Mouse (Mus musculus) embryonic facial prominence, embryonic 12.5 days (tissue): ENCODE data around the gene Trim30b. TPM values are rescaled to one million over a fixed set of nuclear protein-coding genes. Genes with fewer than 3 reads are reported as not detected.
"Not testable (repeated sequence)": the region's sequence is repeated elsewhere in the genome, so short reads cannot be mapped to it uniquely, and the experiment has no call there.

Experiments used
- ATAC-seq: fragments of 200-750 bp; cut with Nextera tagmentation; 2 replicates; pipeline ENCODE4 v1.8.0; 2017; ENCODE audit not compliant: insufficient number of reproducible peaks, insufficient read depth, low FRiP score, low TSS enrichment
- H3K27ac ChIP-seq: fragments of 300-500 bp; sonication (generic); 2 replicates; pipeline ENCODE4 v1.5.1; 2016; ENCODE audit warnings: mild to moderate bottlenecking
- H3K27me3 ChIP-seq: fragments of 300-500 bp; sonication (generic); 2 replicates; pipeline ENCODE4 v1.6.1; 2016; ENCODE audit warnings: mild to moderate bottlenecking, moderate library complexity
- H3K36me3 ChIP-seq: fragments of 300-500 bp; sonication (generic); 2 replicates; pipeline ENCODE4 v1.6.1; 2016; ENCODE audit warnings: mild to moderate bottlenecking
- H3K4me1 ChIP-seq: fragments of 300-500 bp; sonication (generic); 2 replicates; pipeline ENCODE4 v1.6.1; 2016
- H3K4me2 ChIP-seq: fragments of 300-500 bp; sonication (generic); replicated peaks from 2 replicates; pipeline ENCODE4 v1.6.1; 2016; ENCODE audit warnings: mild to moderate bottlenecking, moderate library complexity
- H3K4me3 ChIP-seq: fragments of 300-500 bp; sonication (generic); 2 replicates; pipeline ENCODE4 v1.5.1; 2016; ENCODE audit warnings: mild to moderate bottlenecking
- H3K9ac ChIP-seq: fragments of 300-500 bp; sonication (generic); 2 replicates; pipeline ENCODE4 v1.6.1; 2016; ENCODE audit warnings: mild to moderate bottlenecking, moderate library complexity
- H3K9me3 ChIP-seq: fragments of 300-500 bp; sonication (generic); 2 replicates; pipeline ENCODE4 v1.6.1; 2016; ENCODE audit warnings: mild to moderate bottlenecking, moderate library complexity
- WGBS: fragments of 180-500 bp; shearing (Covaris S2); methylation state at CpG from one replicate; pipeline ENCODE4 v1.1.7; 2016; 5-methylcytosine and 5-hydroxymethylcytosine counted together
- polyA plus RNA-seq: library from polyadenylated mRNA; unstranded; fragments of >200 nt; fragmentation: Nextera tagmentation; extraction: Ambion mirVana; gene quantifications from 2 replicates; pipeline ENCODE4 v1.2.1, GENCODE M21; 2016

Trim30b gene
- polyA plus RNA-seq, result not detected in 2 replicates

DNA sequence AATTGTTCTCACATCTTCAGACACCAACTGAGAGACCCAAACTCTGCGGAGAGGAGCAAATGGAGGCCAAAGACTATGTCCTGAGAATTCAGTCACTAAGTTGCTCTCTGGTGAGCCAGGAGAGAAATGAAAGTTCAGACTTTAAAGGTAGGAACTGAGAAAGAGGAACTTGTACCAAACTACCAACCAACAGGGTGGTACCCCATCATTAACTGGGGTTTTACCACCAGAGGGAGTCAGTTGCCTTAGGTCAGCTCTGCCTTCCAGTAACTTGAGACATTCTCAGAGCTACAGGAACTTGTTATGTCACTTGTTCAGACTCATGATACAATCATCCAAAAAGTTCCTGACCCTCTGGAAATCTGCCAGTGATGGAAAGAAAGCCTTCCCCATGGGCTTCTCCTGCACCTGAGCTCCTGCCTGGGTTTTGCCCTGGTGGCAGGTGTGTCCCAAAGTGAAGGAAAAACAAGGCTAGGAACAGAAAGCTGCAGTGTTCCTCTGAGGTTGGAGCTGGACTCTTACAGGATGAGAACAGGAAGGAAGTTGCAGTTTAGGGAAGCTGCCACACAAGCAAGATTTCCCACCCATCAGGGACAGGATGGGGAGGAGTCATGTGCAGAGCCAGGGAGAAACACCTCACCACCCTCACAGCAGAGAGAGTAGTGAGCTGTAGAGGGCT lies at the start of gene Trim30b:
TSS of gene Trim30b (minus strand) at position 149 of the 679 bp plus-strand sequence.
- H3K27me3 ChIP-seq, result no peaks in the 10 kb centered on the region
- no peaks in the 10 kb centered on the region for H3K9me3 ChIP-seq
- no peak within 1 kb of the TSS for H3K9ac ChIP-seq
- no peak within 1 kb of the TSS for H3K4me2 ChIP-seq
- no peak within 1 kb of the TSS for H3K4me3 ChIP-seq
- H3K4me1 ChIP-seq, result no peaks in the 10 kb centered on the region
- H3K36me3 ChIP-seq, result no peaks in the 10 kb centered on the region
- ATAC-seq, result no peak
- no peak within 1 kb of the TSS for H3K27ac ChIP-seq
- 62% methylated on average over 1 of the region's 1 CpGs for WGBS

DNA sequence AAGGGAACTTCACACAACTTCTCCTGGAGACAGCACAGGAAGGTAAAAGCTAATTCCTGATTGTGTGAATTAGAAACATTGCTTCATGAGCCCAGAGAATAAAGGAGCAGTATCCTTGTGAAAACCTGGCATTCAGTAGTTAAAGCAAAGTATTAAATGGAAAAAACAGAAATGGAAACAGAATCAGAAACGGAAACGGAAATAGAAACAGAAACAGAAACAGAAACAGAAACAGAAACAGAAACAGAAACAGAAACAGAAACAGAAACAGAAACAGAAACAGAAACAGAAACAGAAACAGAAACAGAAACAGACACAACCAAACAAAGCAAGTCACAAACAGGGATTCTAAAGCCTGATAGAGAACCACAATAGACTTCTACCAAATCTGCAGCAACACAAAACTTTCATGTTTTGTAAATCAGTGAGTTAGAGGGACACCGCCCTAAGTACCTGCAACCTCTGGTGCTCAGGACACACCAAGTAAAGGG lies 34.8 kb upstream of the Trim30b start:
- no peak for ATAC-seq
- H3K9ac ChIP-seq, result no peak overlapping the region
- no peak overlapping the region for H3K27ac ChIP-seq
- no peak overlapping the region for H3K4me3 ChIP-seq
- H3K4me1 ChIP-seq, result no peaks in the 10 kb centered on the region
- 90% methylated on average over 3 of the region's 3 CpGs for WGBS
- no peaks in the 10 kb centered on the region for H3K9me3 ChIP-seq
- H3K27me3 ChIP-seq, result no peaks in the 10 kb centered on the region
- no peak overlapping the region for H3K4me2 ChIP-seq
- no peaks in the 10 kb centered on the region for H3K36me3 ChIP-seq

- Histone ChIP-seq H3K9me3 (no peaks in the 10 kb centered on the region), H3K4me1 (no peaks in the 10 kb centered on the region), H3K4me3 (no peak overlapping the region), H3K9ac (no peak overlapping the region), H3K27ac (no peak overlapping the region), H3K36me3 (no peaks in the 10 kb centered on the region), H3K27me3 (no peaks in the 10 kb centered on the region), H3K4me2 (no peak overlapping the region)
- no peak for ATAC-seq
Measured at GRCm38 (mm10) chr7:104401140-104401539, 31.5 kb upstream of the Trim30b start.

DNA sequence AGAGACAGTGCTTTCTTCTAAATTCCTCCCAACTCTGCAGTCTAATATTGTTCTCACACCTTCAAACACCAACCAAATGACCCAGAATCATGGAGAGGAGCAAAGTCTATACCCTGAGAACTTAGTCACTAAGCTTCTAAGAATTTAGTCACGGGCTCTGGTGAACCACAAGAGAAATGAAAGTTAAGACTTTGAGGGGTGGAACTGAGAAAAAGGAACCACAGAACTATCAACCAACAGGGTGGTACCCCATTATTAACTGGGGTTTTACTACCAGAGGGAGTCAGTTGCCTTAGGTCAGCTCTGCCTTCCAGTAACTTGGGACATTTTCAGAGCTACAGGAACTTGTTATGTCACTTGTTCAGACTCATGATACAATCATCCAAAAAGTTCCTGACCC lies 31.0 kb upstream of the Trim30b start, which contains the start of gene Trim30c:
TSS of gene Trim30c (minus strand) at position 140 of the 400 bp plus-strand sequence.
- Histone ChIP-seq H3K9me3 (no peaks in the 10 kb centered on the region), H3K4me3 (no peak within 1 kb of the TSS), H3K27me3 (no peaks in the 10 kb centered on the region), H3K36me3 (no peaks in the 10 kb centered on the region), H3K4me1 (no peaks in the 10 kb centered on the region), H3K4me2 (no peak within 1 kb of the TSS), H3K9ac (no peak within 1 kb of the TSS), H3K27ac (no peak within 1 kb of the TSS)
- WGBS, result 74% methylated on average over 1 of the region's 1 CpGs
- ATAC-seq, result no peak

GRCm38 (mm10) chr7:104398492-104398891 lies 28.8 kb upstream of the Trim30b start:
- H3K27me3 ChIP-seq, result no peaks in the 10 kb centered on the region
- no peaks in the 10 kb centered on the region for H3K36me3 ChIP-seq
- no peak overlapping the region for H3K9ac ChIP-seq
- no peaks in the 10 kb centered on the region for H3K4me1 ChIP-seq
- ATAC-seq, result no peak
- H3K9me3 ChIP-seq, result no peaks in the 10 kb centered on the region
- no peak overlapping the region for H3K27ac ChIP-seq
- no peak overlapping the region for H3K4me3 ChIP-seq
- WGBS, result 78% methylated on average over 1 of the region's 1 CpGs
- no peak overlapping the region for H3K4me2 ChIP-seq

DNA sequence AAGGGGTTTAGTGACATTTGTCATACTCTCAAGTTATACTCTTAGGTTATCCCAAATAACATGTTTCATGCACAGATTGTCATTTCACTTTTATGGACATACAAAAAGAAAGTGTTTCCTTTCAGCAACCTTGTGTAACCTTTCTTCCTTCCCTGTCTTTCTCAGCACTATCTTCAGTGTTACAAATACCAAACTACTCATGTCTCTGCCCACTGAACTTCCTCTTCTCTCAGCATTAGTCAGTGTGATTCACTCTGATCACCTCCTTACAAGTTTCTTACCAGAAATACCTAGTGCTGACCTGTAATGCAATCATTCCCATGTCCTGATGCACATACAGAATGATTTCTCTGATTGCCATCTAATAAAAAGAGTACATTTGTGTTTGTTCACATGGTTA lies 3.3 kb downstream of the Trim30b start:
- ATAC-seq, result no peak
- no peak overlapping the region for H3K27ac ChIP-seq
- H3K4me2 ChIP-seq, result no peak overlapping the region
- H3K4me1 ChIP-seq, result no peaks in the 10 kb centered on the region
- H3K27me3 ChIP-seq, result no peaks in the 10 kb centered on the region
- no peak overlapping the region for H3K9ac ChIP-seq
- no peaks in the 10 kb centered on the region for H3K36me3 ChIP-seq
- no peaks in the 10 kb centered on the region for H3K9me3 ChIP-seq
- no peak overlapping the region for H3K4me3 ChIP-seq

DNA sequence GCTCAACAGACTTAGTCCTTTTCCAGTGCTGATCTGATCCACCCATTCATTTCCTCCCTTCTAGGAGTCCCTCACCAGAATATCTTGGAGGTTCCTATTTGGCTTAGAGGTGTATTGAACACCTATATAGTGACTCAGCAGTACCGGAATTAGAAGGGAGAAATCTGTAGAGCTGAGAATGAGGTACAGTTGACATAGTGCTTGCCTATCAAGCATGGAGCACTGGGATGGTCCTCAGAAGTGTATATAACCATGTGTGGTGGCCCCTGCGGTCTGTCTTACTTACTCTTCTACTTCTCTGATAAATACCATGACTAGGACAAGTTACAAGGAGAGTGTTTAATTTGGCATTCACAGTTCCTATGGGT lies 16.1 kb downstream of the Trim30b start:
- WGBS, result 73% methylated on average over 2 of the region's 2 CpGs
- ATAC-seq, result no peak; the same call in 1 of the 2 replicates

DNA sequence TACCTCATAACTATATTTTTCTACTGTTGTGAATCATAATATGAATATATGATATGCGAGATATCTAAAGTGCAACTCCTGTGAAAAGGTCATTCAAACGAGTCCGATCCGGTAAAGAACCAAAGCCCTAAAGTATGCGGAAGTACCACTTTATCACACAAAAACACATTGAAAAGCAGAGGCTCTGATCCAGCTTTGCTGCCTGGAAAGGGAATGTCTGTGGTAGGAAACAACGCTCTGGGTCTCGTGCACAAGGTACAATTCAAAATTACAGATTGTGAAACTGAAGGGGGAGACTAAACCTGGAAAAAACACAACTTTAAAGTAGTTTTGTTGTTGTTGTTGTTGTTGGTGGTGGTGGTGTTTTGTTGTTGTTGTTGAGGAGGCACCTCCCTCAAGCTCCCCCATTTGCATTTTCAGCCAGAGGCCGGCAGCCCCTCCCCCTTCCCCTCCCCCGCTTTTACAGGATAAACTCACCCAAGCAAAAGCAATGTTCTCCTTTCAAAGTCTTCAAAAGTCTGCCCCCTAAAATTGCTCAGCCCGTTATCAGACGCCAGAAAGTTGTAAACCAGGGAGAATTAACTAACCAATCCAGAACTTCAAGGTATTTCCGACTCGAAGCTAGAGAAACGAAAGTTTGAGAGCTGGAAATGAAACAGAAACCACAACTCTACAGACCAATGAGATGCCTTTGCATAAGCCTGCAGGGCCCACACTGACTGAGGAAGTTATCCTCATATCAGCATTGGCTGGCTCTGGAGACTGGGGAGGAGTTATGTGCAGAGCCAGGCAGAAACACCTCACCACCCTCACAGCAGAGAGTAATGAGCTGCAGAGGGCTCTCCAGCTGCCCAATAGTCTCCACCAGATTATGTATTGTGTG lies 16.7 kb downstream of the Trim30b start, which contains the start of gene Trim12c:
TSS of gene Trim12c (minus strand) at position 646 of the 883 bp plus-strand sequence.
- peak; percentile 99 for ATAC-seq
- no peak within 1 kb of the TSS for H3K9ac ChIP-seq
- peak within 1 kb of the TSS; percentile 53 for H3K4me2 ChIP-seq
- WGBS, result 6% methylated on average over 14 of the region's 14 CpGs
- H3K27me3 ChIP-seq, result no peaks in the 10 kb centered on the region
- H3K27ac ChIP-seq, result 0 out of 2 replicates have a peak within 1 kb of the TSS, but pooled peaks have one; percentile 60
- H3K9me3 ChIP-seq, result no peaks in the 10 kb centered on the region
- peak within 1 kb of the TSS; percentile 39 for H3K4me3 ChIP-seq
- 0 out of 2 replicates have a peak, but pooled peaks cover 3% of the 10 kb centered on the region for H3K4me1 ChIP-seq
- H3K36me3 ChIP-seq, result no peaks in the 10 kb centered on the region

More for the DNA sequence above, 16.1 kb downstream of the Trim30b start:
- Histone ChIP-seq H3K4me2 (peak overlapping the region; percentile 53; the same call in 1 of the 2 replicates), H3K9ac (no peak overlapping the region), H3K4me1 (0 out of 2 replicates have a peak, but pooled peaks cover 3% of the 10 kb centered on the region), H3K4me3 (peak overlapping the region; percentile 39; the same call in 1 of the 2 replicates), H3K27ac (no peak overlapping the region), H3K27me3 (no peaks in the 10 kb centered on the region), H3K9me3 (no peaks in the 10 kb centered on the region), H3K36me3 (no peaks in the 10 kb centered on the region)

GRCm38 (mm10) chr7:104348043-104348442 lies 21.6 kb downstream of the Trim30b start:
- not testable (repeated sequence) for H3K27ac ChIP-seq, H3K4me1 ChIP-seq, H3K27me3 ChIP-seq, H3K4me3 ChIP-seq, H3K4me2 ChIP-seq, H3K9ac ChIP-seq, ATAC-seq, H3K36me3 ChIP-seq, H3K9me3 ChIP-seq
- 83% methylated on average over 4 of the region's 4 CpGs for WGBS

DNA sequence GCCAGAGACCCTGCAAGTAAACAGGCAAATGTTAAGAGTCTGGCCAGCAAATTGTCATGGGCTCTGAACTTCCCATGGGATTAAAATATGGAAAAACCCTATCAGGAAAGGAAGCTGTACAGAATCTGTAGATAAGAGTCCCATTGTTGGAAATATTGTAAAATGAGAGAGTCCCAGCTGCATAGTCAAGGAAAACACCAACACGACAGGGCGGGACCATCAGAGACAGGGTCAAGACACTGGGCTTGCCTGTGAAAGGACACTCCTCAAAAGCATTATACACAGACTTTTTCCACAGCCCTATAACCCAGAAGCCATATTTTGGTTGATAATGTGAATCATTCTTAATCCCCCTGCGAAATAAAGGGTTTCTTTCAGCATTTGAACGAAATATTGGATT lies 28.9 kb downstream of the Trim30b start:
- H3K4me2 ChIP-seq, H3K9ac ChIP-seq, H3K9me3 ChIP-seq, H3K4me3 ChIP-seq, H3K36me3 ChIP-seq, ATAC-seq, H3K27me3 ChIP-seq, H3K27ac ChIP-seq, H3K4me1 ChIP-seq: not testable (repeated sequence)
- WGBS, result 79% methylated on average over 2 of the region's 4 CpGs

- not testable (repeated sequence) for ATAC-seq
- 86% methylated on average over 3 of the region's 3 CpGs for WGBS
Measured at GRCm38 (mm10) chr7:104335547-104335946, 34.1 kb downstream of the Trim30b start.

More at GRCm38 (mm10) chr7:104335547-104335946, 34.1 kb downstream of the Trim30b start:
- not testable (repeated sequence) for H3K9me3 ChIP-seq, H3K27me3 ChIP-seq, H3K27ac ChIP-seq, H3K4me3 ChIP-seq, H3K4me2 ChIP-seq, H3K4me1 ChIP-seq, H3K9ac ChIP-seq, H3K36me3 ChIP-seq
